Mouse (Mus musculus): ENCODE data around the gene Cdkal1. TPM values are rescaled to one million over a fixed set of nuclear protein-coding genes. Genes with fewer than 3 reads are reported as not detected.

The Cdkal1 gene
- polyA plus RNA-seq, 2 experiments, result 2.0 to 7.7 TPM

GRCm38 (mm10) chr13:29590164-29590563 lies 265.3 kb downstream of the Cdkal1 start:
- H3K4me1 ChIP-seq (replicated peaks; ENCODE audit: control insufficient read depth in 2 of 2, insufficient read depth in 2 of 2, low read length in 1 of 2), result no peaks in the 10 kb centered on the region
- ATAC-seq (ENCODE audit: insufficient read depth) (no peak), DNase-seq (ENCODE audit: low read depth in 3 of 3, low spot score in 3 of 3) (no peak)
- no peaks in the 10 kb centered on the region for H3K27me3 ChIP-seq (ENCODE audit: control insufficient read depth, insufficient read depth, low read length)
- no peaks in the 10 kb centered on the region for H3K9me3 ChIP-seq (ENCODE audit: control insufficient read depth, low read length)
- TF ChIP-seq CTCF (IDR thresholded peaks at IDR 0.05; ENCODE audit: low read depth) (no peak), EP300 (IDR thresholded peaks at IDR 0.05; ENCODE audit: low read depth) (no peak)
- no peaks in the 10 kb centered on the region for H3K36me3 ChIP-seq (replicated peaks; ENCODE audit: control insufficient read depth, insufficient read depth, low read depth)
- H3K27ac ChIP-seq, result no peak overlapping the region
- H3K9ac ChIP-seq (replicated peaks), result no peak overlapping the region
- H3K4me3 ChIP-seq (ENCODE audit: insufficient read depth in 1 of 2, low read depth in 2 of 2, low read length in 2 of 2), result no peak overlapping the region
- H3K4me2 ChIP-seq (ENCODE audit: low read depth), result no peak overlapping the region
- WGBS (ENCODE audit: insufficient replicate concordance), result 77% methylated on average over 5 of the region's 5 CpGs

GRCm38 (mm10) chr13:29588693-29589092 lies 266.8 kb downstream of the Cdkal1 start:
- 69% methylated on average over 4 of the region's 4 CpGs for WGBS (ENCODE audit: insufficient replicate concordance)

DNA sequence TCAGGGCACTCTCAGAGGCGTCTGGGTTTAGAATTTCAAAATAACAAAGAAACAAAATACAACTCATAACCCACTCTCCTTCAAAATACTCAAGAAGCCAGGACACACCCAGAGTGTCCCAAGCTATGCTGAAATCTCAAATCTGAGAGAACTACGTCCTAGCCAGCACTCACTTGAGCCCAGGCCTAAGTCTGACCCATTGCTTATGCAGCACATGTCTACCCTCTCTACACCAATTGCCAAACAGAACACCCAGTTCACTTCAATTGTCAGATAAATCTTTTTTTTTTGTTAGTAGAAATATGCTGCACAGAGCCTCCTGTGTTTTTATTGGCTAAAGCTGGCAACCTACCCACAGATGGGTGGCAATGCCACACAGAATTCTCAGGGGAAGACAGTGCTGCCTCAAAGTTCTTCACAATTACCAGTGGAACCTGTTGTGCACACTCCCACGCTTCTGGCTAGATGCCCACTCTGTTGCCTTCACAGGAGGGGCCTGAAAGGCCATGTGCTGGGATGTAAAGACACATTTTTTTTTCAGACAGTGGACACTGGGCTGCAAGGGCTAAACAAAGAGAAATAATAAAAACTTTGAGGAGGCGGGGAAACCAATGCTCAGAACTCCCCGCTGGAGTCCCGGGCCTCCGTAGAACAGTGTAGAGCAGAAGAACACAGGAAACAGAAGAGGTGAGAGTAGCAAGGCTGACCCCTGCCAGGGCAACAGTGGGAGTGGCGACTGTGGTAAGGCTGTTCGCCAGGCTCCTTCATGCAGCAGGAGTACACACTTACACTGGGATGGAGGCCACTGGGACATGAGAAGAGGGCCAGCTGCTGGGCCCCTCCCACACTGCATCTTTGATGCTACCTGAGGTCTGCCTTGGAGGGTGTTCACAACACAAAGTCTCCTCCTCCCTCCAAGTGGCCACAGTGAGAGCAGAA lies 273.4 kb downstream of the Cdkal1 start:
- 65% methylated on average over 9 of the region's 9 CpGs for WGBS (ENCODE audit: insufficient replicate concordance)
- H3K27me3 ChIP-seq (ENCODE audit: control insufficient read depth, insufficient read depth, low read length), result no peaks in the 10 kb centered on the region
- no peak for DNase-seq (ENCODE audit: low read depth in 3 of 3, low spot score in 3 of 3)

More at GRCm38 (mm10) chr13:29588693-29589092, 266.8 kb downstream of the Cdkal1 start:
- no peak overlapping the region for H3K4me2 ChIP-seq (ENCODE audit: low read depth)
- no peak for DNase-seq (ENCODE audit: low read depth in 3 of 3, low spot score in 3 of 3)
- TF ChIP-seq CTCF (IDR thresholded peaks at IDR 0.05; ENCODE audit: low read depth) (no peak), EP300 (IDR thresholded peaks at IDR 0.05; ENCODE audit: low read depth) (no peak)
- H3K27me3 ChIP-seq (ENCODE audit: control insufficient read depth, insufficient read depth, low read length), result no peaks in the 10 kb centered on the region
- no peak for ATAC-seq (ENCODE audit: insufficient read depth)
- H3K9me3 ChIP-seq (ENCODE audit: control insufficient read depth, low read length), result no peaks in the 10 kb centered on the region
- no peaks in the 10 kb centered on the region for H3K4me1 ChIP-seq (replicated peaks; ENCODE audit: control insufficient read depth in 2 of 2, insufficient read depth in 2 of 2, low read length in 1 of 2)
- H3K27ac ChIP-seq, result no peak overlapping the region
- no peak overlapping the region for H3K9ac ChIP-seq (replicated peaks)
- H3K4me3 ChIP-seq (ENCODE audit: insufficient read depth in 1 of 2, low read depth in 2 of 2, low read length in 2 of 2), result no peak overlapping the region
- no peaks in the 10 kb centered on the region for H3K36me3 ChIP-seq (replicated peaks; ENCODE audit: control insufficient read depth, insufficient read depth, low read depth)

DNA sequence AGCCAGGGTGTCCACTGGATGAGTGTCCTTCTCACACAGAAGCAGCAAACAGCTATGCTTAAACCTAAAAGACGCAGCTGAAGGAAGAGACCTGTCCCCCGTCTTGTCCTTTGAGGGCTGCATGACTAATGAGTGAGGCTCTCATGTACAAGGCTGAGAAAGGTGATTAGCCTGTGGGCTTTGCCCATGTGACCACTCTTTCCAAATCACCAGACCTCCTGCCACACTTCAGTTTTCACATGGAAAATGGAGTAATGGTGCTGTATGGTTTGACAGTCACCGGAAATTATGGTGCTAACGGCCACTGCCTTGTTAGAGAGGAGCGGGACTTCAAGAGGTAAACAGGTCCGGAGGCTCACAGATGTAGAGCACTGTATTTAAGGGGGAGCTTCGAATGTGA lies 274.7 kb downstream of the Cdkal1 start:
- Histone ChIP-seq H3K27me3 (ENCODE audit: control insufficient read depth, insufficient read depth, low read length) (no peaks in the 10 kb centered on the region), H3K4me2 (ENCODE audit: low read depth) (no peak overlapping the region), H3K27ac (no peak overlapping the region), H3K4me3 (ENCODE audit: insufficient read depth in 1 of 2, low read depth in 2 of 2, low read length in 2 of 2) (no peak overlapping the region), H3K4me1 (replicated peaks; ENCODE audit: control insufficient read depth in 2 of 2, insufficient read depth in 2 of 2, low read length in 1 of 2) (no peaks in the 10 kb centered on the region), H3K9me3 (ENCODE audit: control insufficient read depth, low read length) (no peaks in the 10 kb centered on the region), H3K36me3 (replicated peaks; ENCODE audit: control insufficient read depth, insufficient read depth, low read depth) (no peaks in the 10 kb centered on the region), H3K9ac (replicated peaks) (no peak overlapping the region)
- TF ChIP-seq CTCF (IDR thresholded peaks at IDR 0.05; ENCODE audit: low read depth) (no peak), EP300 (IDR thresholded peaks at IDR 0.05; ENCODE audit: low read depth) (no peak)
- DNase-seq (ENCODE audit: low read depth in 3 of 3, low spot score in 3 of 3) (no peak), ATAC-seq (ENCODE audit: insufficient read depth) (no peak)
- whole genome bisulfite sequencing (ENCODE audit: insufficient replicate concordance), result 80% methylated on average over 7 of the region's 7 CpGs

More for the DNA sequence above, 273.4 kb downstream of the Cdkal1 start:
- Histone ChIP-seq H3K4me2 (ENCODE audit: low read depth) (no peak overlapping the region), H3K4me1 (replicated peaks; ENCODE audit: control insufficient read depth in 2 of 2, insufficient read depth in 2 of 2, low read length in 1 of 2) (no peaks in the 10 kb centered on the region), H3K36me3 (replicated peaks; ENCODE audit: control insufficient read depth, insufficient read depth, low read depth) (no peaks in the 10 kb centered on the region), H3K4me3 (ENCODE audit: insufficient read depth in 1 of 2, low read depth in 2 of 2, low read length in 2 of 2) (no peak overlapping the region), H3K9me3 (ENCODE audit: control insufficient read depth, low read length) (no peaks in the 10 kb centered on the region), H3K9ac (replicated peaks) (no peak overlapping the region), H3K27ac (no peak overlapping the region)
- TF ChIP-seq EP300 (IDR thresholded peaks at IDR 0.05; ENCODE audit: low read depth) (no peak), CTCF (IDR thresholded peaks at IDR 0.05; ENCODE audit: low read depth) (no peak)
- no peak for ATAC-seq (ENCODE audit: insufficient read depth)

DNA sequence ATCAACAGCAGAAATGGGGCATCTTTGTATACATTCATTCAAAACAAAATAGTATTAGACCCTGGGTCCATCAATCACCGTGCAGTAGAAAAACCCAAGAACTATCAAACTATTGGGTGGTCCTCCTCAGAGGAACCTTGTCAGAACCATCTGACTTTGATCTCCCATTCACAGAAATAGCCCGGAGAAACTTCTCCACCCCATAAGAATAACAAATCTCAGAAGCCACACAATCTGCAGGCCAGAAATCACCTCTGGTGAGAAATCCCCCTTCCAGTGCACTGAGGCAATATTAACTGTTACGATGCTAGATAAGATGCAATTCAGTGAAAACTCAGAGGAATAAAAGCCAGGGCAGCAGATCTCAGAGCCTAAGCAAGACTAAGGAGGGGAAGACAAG lies 275.5 kb downstream of the Cdkal1 start:
- Histone ChIP-seq H3K27ac (no peak overlapping the region), H3K27me3 (ENCODE audit: control insufficient read depth, insufficient read depth, low read length) (no peaks in the 10 kb centered on the region), H3K4me3 (ENCODE audit: insufficient read depth in 1 of 2, low read depth in 2 of 2, low read length in 2 of 2) (no peak overlapping the region), H3K4me1 (replicated peaks; ENCODE audit: control insufficient read depth in 2 of 2, insufficient read depth in 2 of 2, low read length in 1 of 2) (no peaks in the 10 kb centered on the region), H3K9ac (replicated peaks) (no peak overlapping the region), H3K9me3 (ENCODE audit: control insufficient read depth, low read length) (no peaks in the 10 kb centered on the region), H3K4me2 (ENCODE audit: low read depth) (no peak overlapping the region), H3K36me3 (replicated peaks; ENCODE audit: control insufficient read depth, insufficient read depth, low read depth) (no peaks in the 10 kb centered on the region)
- ATAC-seq (ENCODE audit: insufficient read depth) (no peak), DNase-seq (ENCODE audit: low read depth in 3 of 3, low spot score in 3 of 3) (no peak)
- TF ChIP-seq CTCF (IDR thresholded peaks at IDR 0.05; ENCODE audit: low read depth) (no peak), EP300 (IDR thresholded peaks at IDR 0.05; ENCODE audit: low read depth) (no peak)
- 65% methylated on average over 3 of the region's 3 CpGs for WGBS (ENCODE audit: insufficient replicate concordance)

All from liver, embryonic 14.5 days (tissue).